Mouse (Mus musculus) sigmoid colon, adult 10 weeks (tissue): Measurements from ENCODE around the gene Pfkfb4. TPM values are rescaled to one million over a fixed set of nuclear protein-coding genes. Genes with fewer than 3 reads are reported as not detected.

ENCODE experiments used
- polyA plus RNA-seq: library from polyadenylated mRNA; stranded (reverse); fragments of 350-450 nt; fragmentation: Illumina TruSeq; extraction: RNeasy Lipid Tissue Mini Kit (QIAGEN cat#74804); gene quantifications from one replicate; pipeline ENCODE4 v1.2.3, GENCODE M21; 2014; ENCODE audit warnings: low read depth, low replicate concordance

Pfkfb4 gene
- 2.1 TPM for polyA plus RNA-seq

GRCm38 (mm10) chr9:108991428-108992084, at the start of gene Pfkfb4:
Gene Pfkfb4 (plus strand): TSS chr9:108991778.

GRCm38 (mm10) chr9:108953081-108953636, 38.4 kb upstream of the Pfkfb4 start, which contains the start of gene Col7a1:
Gene Col7a1 (plus strand): TSS chr9:108953586.

GRCm38 (mm10) chr9:108985710-108986109, 5.9 kb upstream of the Pfkfb4 start, which contains the start of gene Ucn2:
Gene Ucn2 (plus strand): TSS chr9:108986010.

GRCm38 (mm10) chr9:109038086-109038895, 46.7 kb downstream of the Pfkfb4 start, which contains the start of gene Shisa5:
Gene Shisa5 (plus strand): TSS chr9:109038565.

GRCm38 (mm10) chr9:109059136-109059903, 67.7 kb downstream of the Pfkfb4 start, which contains the start of gene Trex1:
Gene Trex1 (minus strand): TSS chr9:109059734.

GRCm38 (mm10) chr9:109073661-109074573, 82.3 kb downstream of the Pfkfb4 start, which contains the start of gene Atrip:
Gene Atrip (minus strand): TSS chr9:109074124.

Other genes starting within 250 kb of the Pfkfb4 start
- gene Ip6k2, start 208.0 kb upstream of the Pfkfb4 start, polyA plus RNA-seq, result 135 TPM
- gene Nckipsd, start 183.4 kb upstream of the Pfkfb4 start, polyA plus RNA-seq, result not detected
- gene Celsr3, start 165.5 kb upstream of the Pfkfb4 start, polyA plus RNA-seq, result 0.06 TPM
- 0.32 TPM for gene Slc26a6, start 138.5 kb upstream of the Pfkfb4 start, polyA plus RNA-seq
- gene Tmem89, start 77.2 kb upstream of the Pfkfb4 start, polyA plus RNA-seq, result not detected
- 46.7 TPM for gene Uqcrc1, start 55.1 kb upstream of the Pfkfb4 start, polyA plus RNA-seq
- not detected for gene Col7a1, start 38.2 kb upstream of the Pfkfb4 start, polyA plus RNA-seq
- not detected for gene Ucn2, start 5.8 kb upstream of the Pfkfb4 start, polyA plus RNA-seq
- gene Shisa5, start 46.8 kb downstream of the Pfkfb4 start, polyA plus RNA-seq, result 38.0 TPM
- not detected for gene Trex1, start 68.0 kb downstream of the Pfkfb4 start, polyA plus RNA-seq
- 6.4 TPM for gene Atrip, start 82.3 kb downstream of the Pfkfb4 start, polyA plus RNA-seq
- 1.5 TPM for gene Ccdc51, start 90.7 kb downstream of the Pfkfb4 start, polyA plus RNA-seq
- gene Tma7, start 90.8 kb downstream of the Pfkfb4 start, polyA plus RNA-seq, result 568 TPM
- gene Plxnb1, start 103.6 kb downstream of the Pfkfb4 start, polyA plus RNA-seq, result 0.47 TPM
- gene Fbxw21, start 170.3 kb downstream of the Pfkfb4 start, polyA plus RNA-seq, result not detected
- 0.50 TPM for gene Fbxw13, start 204.2 kb downstream of the Pfkfb4 start, polyA plus RNA-seq
- not detected for gene Fbxw20, start 243.0 kb downstream of the Pfkfb4 start, polyA plus RNA-seq